Mouse (Mus musculus): ENCODE measurements around the gene 2210017I01Rik. TPM values are rescaled to one million over a fixed set of nuclear protein-coding genes. Genes with fewer than 3 reads are reported as not detected.

Gene 2210017I01Rik
- not detected for polyA plus RNA-seq (2017; shearing (Covaris generic))

GRCm38 (mm10) chr3:92607392-92607791 lies at the start of gene 2210017I01Rik:
TSS of gene 2210017I01Rik (minus strand) at chr3:92607492.

GRCm38 (mm10) chr3:92656826-92657225 lies 49.5 kb upstream of the 2210017I01Rik start, which contains the start of gene Lce1b:
TSS of gene Lce1b (minus strand) at chr3:92656926.

GRCm38 (mm10) chr3:92648207-92648606 lies 40.9 kb upstream of the 2210017I01Rik start, which contains the start of gene Lce1a1:
TSS of gene Lce1a1 (minus strand) at chr3:92648307.

GRCm38 (mm10) chr3:92621560-92621959 lies 14.3 kb upstream of the 2210017I01Rik start, which contains the start of gene Lce6a:
TSS of gene Lce6a (minus strand) at chr3:92621660.

GRCm38 (mm10) chr3:92588858-92589257 lies 18.4 kb downstream of the 2210017I01Rik start, which contains the start of gene Smcp:
TSS of gene Smcp (minus strand) at chr3:92588997.

GRCm38 (mm10) chr3:92573449-92574041 lies 33.7 kb downstream of the 2210017I01Rik start, which contains the start of gene Ivl:
TSS of gene Ivl (minus strand) at chr3:92573735.

Other genes starting within 250 kb of the 2210017I01Rik start
- not detected for gene Sprr2f, start 242.3 kb downstream of the 2210017I01Rik start, polyA plus RNA-seq (2017; shearing (Covaris generic))
- not detected for gene Sprr2h, start 221.8 kb downstream of the 2210017I01Rik start, polyA plus RNA-seq (2017; shearing (Covaris generic))
- gene Sprr2i, start 199.5 kb downstream of the 2210017I01Rik start, polyA plus RNA-seq (2017; shearing (Covaris generic)), result not detected
- not detected for gene Sprr2j-ps, start 189.4 kb downstream of the 2210017I01Rik start, polyA plus RNA-seq (2017; shearing (Covaris generic))
- gene Gm9774, start 178.1 kb downstream of the 2210017I01Rik start, polyA plus RNA-seq (2017; shearing (Covaris generic)), result 27.2 TPM
- not detected for gene Sprr2k, start 174.9 kb downstream of the 2210017I01Rik start, polyA plus RNA-seq (2017; shearing (Covaris generic))
- gene Sprr1b, start 168.7 kb downstream of the 2210017I01Rik start, polyA plus RNA-seq (2017; shearing (Covaris generic)), result not detected
- not detected for gene Sprr3, start 148.8 kb downstream of the 2210017I01Rik start, polyA plus RNA-seq (2017; shearing (Covaris generic))
- not detected for gene Sprr1a, start 121.6 kb downstream of the 2210017I01Rik start, polyA plus RNA-seq (2017; shearing (Covaris generic))
- not detected for gene Sprr4, start 107.0 kb downstream of the 2210017I01Rik start, polyA plus RNA-seq (2017; shearing (Covaris generic))
- not detected for gene 2310046K23Rik, start 73.0 kb downstream of the 2210017I01Rik start, polyA plus RNA-seq (2017; shearing (Covaris generic))
- not detected for gene Ivl, start 33.8 kb downstream of the 2210017I01Rik start, polyA plus RNA-seq (2017; shearing (Covaris generic))
- not detected for gene Smcp, start 18.5 kb downstream of the 2210017I01Rik start, polyA plus RNA-seq (2017; shearing (Covaris generic))
- gene Lce6a, start 14.2 kb upstream of the 2210017I01Rik start, polyA plus RNA-seq (2017; shearing (Covaris generic)), result not detected
- gene Lce1a1, start 40.8 kb upstream of the 2210017I01Rik start, polyA plus RNA-seq (2017; shearing (Covaris generic)), result not detected
- gene Lce1b, start 49.4 kb upstream of the 2210017I01Rik start, polyA plus RNA-seq (2017; shearing (Covaris generic)), result not detected
- not detected for gene Lce1a2, start 62.8 kb upstream of the 2210017I01Rik start, polyA plus RNA-seq (2017; shearing (Covaris generic))
- gene Lce1c, start 71.8 kb upstream of the 2210017I01Rik start, polyA plus RNA-seq (2017; shearing (Covaris generic)), result not detected
- not detected for gene Lce1d, start 79.7 kb upstream of the 2210017I01Rik start, polyA plus RNA-seq (2017; shearing (Covaris generic))
- not detected for gene Lce1e, start 101.6 kb upstream of the 2210017I01Rik start, polyA plus RNA-seq (2017; shearing (Covaris generic))
- not detected for gene Lce1f, start 112.9 kb upstream of the 2210017I01Rik start, polyA plus RNA-seq (2017; shearing (Covaris generic))
- gene Gm38119, start 131.6 kb upstream of the 2210017I01Rik start, polyA plus RNA-seq (2017; shearing (Covaris generic)), result not detected
- not detected for gene Lce1g, start 144.8 kb upstream of the 2210017I01Rik start, polyA plus RNA-seq (2017; shearing (Covaris generic))
- not detected for gene Lce1h, start 157.6 kb upstream of the 2210017I01Rik start, polyA plus RNA-seq (2017; shearing (Covaris generic))
- not detected for gene Lce1i, start 171.4 kb upstream of the 2210017I01Rik start, polyA plus RNA-seq (2017; shearing (Covaris generic))
- not detected for gene Lce1j, start 183.0 kb upstream of the 2210017I01Rik start, polyA plus RNA-seq (2017; shearing (Covaris generic))
- not detected for gene Lce1k, start 200.4 kb upstream of the 2210017I01Rik start, polyA plus RNA-seq (2017; shearing (Covaris generic))
- gene Kprp, start 219.8 kb upstream of the 2210017I01Rik start, polyA plus RNA-seq (2017; shearing (Covaris generic)), result not detected
- not detected for gene Lce1l, start 243.8 kb upstream of the 2210017I01Rik start, polyA plus RNA-seq (2017; shearing (Covaris generic))

All from effector memory CD4-positive, alpha-beta T cell, adult 5 months (primary cell).